Mouse (Mus musculus): ENCODE measurements around the gene Tbx19.

Gene Tbx19

DNA sequence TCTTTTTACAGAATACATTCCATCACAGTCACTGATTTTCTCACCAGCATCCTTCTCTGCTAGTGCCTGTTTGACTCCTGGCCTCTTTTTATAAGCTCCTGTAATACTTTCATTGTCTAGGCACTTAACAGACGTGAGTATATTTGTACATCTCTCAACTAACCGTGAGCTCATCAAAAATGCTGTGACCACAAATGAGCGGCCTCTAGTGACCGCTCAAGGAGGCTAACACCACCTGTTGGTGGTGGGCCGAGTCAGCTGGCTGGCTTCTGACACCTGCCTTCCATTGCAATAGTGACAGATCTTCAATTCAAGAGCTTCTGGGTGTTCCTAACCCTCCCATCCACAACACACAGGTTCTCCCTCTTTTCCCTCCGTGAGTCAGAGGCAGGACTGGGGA is 22.8 kb upstream of the Tbx19 start:
- DNase-seq: peak; percentile 83

DNA sequence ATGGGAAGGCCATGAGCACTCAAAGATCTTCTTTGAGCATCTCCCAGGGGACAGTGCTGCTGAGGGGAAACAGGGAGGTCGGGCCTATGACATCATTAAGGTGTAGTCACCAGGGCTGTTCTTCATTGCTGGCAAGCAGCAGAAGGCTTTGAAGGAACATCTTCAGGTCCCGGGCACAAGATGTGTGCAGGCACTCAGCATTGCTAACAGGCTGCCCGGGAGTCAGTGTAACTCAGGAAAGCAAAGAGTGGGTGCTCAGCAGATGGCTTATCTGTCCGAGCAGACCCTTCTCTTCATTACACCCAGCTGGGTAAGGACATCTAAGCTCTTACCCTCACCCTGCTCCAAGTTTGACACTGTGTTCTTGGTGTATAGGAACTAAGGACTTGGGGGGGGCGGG is 18.7 kb upstream of the Tbx19 start:
- DNase-seq: no peak

DNA sequence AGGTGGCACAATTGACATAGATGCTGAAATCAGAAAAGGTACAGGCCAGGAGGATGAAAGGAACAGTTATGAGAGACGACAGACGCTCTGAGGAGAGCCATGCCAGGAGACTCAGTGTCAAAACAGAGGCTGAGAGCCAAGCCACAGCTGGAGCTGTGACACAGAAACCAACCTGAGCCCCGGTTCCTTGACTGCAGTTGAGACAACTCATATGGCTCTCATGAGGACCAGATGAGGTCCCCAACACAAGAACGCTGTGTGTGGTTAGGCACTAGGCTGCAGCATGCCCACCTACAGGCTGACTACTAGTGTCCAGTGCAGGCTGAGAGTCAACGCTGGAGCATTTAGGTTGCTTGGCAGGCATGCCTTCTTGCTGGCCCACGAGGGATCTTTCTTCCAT is 17.5 kb upstream of the Tbx19 start:
- DNase-seq: no peak

DNA sequence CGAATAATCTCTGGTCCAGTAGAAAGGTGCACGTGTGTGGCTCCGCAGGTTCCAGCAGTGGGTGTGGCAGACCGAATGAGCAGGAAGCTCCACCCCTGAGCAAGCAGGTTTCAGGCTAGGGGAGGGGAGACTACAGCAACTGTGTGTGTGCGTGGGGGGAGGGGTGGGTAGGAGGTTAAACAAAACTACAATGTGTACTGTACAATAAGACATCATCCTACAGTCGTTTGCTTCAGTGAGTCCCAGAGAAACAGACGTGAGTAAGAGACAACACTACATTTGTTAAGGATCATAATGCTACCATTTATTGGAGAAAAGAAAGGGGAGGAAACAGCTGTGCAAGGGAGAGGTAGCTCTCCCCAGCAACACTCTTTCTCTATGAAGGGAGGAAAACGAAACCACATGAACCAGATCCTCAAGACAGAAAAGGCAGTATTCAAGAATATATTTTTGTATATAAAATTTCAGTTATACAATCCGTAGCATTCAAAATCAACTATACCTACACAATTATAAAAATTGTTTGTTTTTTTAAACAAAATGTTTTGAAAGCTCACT is 13.6 kb upstream of the Tbx19 start:
- DNase-seq: no peak

DNA sequence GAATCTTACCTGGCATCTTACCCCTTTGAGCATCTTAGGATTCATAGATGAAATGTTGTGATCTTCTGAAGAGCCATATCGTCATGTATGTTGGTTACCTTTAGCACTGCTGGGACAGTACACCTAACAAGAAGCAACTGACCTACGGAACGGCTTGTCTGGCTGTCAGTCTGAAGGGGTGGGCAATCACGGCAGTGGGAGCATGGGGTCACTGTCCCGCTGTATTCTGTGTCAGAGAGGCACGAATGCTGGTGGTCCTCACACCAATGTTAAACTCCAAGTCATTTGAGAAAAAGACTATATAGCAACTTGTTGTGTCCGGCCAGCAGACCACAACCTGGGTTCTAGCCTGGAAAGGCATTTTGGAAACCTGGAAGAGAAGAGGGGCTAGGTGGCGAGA is 10.7 kb upstream of the Tbx19 start:
- DNase-seq: no peak

DNA sequence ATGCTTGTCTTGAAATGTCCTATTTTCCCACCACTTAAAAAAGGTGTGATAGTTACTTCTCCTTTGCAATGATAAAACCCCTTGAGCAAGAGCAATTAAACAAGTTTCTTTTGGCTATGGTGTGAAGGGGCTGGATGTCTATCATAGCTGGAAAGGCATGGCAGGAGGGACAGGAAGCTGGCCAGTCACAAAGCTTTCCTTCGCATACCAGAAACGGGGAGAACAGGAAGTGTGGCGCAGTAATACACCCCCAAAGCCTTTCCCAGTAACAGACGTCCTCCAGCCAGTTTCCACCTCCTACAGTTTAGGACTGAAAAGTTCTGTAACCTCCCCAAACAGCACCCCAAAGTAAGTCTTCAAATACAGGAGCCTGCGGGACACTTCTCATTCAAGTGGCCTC is 9.6 kb upstream of the Tbx19 start:
- no peak for DNase-seq

DNA sequence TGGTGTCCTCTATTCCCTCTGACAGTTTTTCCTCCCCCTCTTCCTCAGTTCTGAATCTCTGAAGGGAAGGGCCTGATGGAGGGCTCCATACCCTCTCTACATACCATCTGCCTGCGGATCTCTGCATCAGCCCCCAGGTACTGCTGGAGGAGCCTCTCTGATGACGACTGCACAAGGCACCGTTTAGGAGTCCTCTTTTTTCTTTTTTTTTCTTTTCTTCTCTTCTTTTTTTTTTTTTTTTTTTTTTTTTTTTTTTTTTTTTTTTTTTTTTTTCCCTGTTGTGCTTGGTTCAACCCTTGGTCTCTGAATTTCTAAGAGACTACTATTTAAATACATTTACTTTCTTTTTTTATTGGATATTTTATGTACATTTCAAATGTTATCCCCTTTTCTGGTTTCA is 8.9 kb upstream of the Tbx19 start:
- DNase-seq: no peak

DNA sequence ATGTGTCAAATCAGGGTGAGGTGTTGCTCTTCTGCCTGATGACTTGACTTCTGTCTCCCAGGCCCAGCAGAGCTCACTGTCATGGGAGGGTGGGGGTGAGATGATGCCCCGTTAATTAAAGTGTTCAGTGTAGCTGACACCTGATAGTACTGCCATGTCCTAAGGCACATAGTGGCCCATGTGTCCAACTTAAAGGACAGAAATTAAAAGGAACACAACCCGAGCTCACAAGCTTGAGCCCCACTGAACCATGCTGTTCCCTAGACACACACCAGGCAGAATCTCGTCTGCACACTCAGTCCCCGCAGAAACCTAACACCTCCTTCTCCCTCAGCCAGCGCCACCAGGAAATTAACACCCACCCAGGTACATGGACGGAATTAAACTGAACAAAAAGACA is 4.3 kb upstream of the Tbx19 start:
- no peak for DNase-seq

DNA sequence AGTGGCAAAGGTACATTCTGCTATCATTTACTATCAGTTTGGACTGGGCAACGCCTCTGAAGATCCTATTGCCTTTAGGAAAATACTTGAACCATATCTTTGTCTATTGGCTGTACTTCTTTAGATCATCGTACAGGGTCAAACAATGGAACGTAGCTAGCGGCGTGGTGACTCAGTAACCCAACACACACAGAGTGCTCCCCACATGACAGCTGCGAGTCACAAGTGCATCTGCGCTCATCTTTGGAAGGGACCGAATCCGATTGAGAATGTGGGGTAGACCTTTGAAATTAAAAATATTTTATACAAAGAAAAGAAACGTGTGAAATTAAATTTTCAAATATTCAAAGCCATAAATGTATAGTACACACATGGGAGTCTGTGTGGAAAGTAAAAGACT is 1.7 kb downstream of the Tbx19 start:
- DNase-seq: no peak

DNA sequence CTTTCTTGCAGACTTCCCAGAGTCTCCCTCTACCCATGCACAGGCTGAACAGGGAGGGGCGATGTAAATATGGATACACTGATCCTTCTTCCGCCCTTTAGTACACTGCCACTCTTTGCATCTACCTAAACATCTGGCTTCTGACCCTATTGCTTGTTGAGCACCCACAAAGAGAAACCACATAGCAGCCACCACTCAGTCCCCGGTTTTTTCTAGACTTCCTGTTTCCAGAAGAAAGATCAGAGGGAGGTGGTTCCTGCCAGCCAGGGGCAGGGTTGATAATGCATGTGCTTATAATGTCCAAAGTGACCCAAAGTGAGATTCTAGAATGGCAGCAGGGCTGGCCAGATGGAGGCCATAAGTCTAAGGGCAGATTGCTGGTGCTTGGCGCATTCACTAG is 6.4 kb downstream of the Tbx19 start:
- DNase-seq: no peak

DNA sequence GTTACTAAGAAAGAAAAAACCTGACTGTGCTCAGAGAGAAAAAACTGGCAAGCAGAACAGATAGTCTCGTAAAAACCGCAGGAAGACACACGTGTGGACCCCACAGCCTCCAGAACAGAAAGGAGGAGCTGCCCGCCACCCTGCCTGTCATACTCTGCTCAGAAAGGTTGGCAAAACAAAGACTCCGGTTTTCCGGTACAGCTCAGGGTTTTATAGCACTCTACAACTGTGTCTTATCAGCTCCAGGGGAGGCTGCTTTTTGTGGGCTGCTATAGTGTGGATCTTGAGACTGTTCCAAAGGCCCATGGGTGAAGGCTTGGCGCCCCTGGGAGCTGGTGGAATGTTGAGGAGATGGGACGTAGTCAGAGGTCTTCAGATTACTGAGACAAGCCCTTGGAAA is 9.4 kb downstream of the Tbx19 start:
- no peak for DNase-seq

DNA sequence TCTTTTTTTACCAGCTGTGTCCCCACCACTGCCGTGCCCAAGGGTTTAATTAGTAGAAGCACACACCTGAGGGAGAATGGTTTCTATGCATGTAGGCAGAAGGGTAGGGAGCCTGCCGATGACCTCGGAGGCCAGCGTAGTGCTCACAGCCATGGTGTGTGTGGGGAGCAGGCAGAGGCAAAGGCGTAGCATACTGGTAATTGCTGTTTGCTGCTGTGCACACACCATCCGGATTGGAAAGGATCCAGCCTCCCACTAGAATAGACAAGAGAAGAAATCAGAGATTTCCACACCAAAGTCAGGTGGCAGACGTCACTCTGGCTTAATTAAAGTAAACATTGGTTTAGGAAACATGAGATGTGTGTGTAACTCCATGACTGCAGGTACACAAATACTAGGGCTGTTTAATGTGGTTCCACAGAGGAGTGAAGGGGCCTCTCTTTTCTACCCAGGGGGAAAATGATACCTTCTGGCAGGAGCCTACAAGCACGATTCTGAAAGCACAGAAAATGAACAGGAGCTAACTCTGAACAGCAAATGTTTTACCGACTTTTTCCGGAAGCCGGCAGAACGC is 18.1 kb downstream of the Tbx19 start:
- peak; percentile 4 for DNase-seq

DNA sequence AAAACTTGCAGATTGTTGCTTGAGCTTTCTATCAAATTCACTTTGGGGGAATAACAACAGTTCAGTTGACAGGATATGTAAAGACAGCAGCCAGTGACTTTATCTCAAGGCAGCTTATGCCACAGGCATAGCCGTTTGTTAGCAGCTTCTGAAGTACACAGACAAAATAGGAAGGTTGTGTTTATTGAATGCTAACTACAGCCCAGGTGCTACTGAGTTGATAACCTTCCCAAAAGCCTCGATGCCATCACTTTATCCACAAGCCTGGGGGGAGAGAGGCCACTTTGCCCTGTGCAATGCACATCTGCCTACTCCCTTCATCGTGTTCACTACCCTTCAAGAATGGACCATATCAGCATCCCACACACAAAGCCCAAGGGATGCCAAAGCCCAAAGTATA is 20.3 kb downstream of the Tbx19 start:
- DNase-seq: no peak

DNA sequence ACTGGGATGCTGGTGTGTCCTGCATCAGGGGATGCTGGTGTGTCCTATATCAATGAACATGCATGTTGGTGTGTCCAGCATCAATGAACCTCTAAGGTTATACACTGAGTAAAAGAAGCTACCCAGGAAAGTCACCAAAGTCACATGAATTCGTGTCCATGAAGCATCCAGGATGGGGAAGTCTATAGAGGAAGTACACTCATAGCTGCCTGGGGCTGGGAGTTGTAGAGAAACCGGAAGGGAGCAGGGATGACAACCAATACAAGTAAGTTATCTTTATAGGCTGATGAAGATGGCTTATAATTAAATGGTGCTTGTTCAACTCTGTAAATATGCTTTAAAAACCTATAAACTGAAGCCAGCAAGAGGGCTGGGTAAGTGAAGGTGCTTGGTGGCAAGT is 26.7 kb downstream of the Tbx19 start:
- DNase-seq: no peak

DNA sequence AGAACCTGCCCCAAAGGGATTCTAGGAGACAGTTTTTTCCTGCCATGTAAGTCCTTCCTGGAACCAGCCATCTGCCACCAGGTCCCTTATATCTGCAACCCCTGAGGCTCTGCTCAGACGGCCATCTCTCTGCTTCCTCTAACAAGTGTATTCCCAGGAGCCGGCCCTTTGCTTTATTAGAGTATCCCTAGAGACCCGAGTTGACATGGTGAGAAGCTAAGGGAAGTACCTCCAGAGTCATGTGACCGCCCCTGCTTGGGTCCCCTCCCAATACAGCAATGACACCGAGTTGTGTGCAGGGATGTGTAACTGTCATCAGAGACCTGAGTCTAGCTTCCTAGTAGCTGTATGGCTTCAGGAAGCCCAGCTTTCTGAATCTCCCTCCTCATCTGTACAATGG is 27.3 kb downstream of the Tbx19 start:
- DNase-seq: no peak

DNA sequence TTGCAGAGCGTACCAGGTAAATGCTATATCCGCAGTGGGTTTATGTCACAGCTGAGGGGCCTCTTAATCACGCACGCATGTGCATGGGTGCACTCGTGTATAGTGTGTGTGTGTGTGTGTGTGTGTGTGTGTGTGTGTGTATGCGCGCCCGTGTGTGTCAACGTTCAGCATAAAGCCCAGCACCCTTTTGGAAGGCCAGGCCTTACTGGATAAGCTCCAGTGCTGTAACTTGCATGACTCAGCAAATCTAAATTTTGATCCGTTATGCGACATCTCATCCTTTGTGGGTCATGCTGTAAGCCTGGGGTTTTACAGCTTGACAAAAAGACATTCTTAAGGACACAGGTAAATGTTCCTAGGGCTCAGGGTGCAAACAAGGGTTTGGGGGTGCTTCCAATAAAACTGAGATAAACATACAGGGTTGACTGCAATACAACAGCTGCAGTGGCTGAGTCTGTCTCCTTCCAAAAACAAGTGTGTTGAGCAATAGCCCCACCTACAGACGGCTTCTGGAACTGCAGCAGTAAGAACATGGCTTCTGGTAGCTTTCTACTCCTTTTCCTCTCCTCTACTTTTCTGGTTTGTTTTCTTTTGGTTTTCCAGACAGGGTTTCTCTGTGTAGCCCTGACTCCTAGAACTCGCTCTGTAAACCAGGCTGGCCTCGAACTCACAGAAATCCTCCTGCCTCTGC is 28.2 kb downstream of the Tbx19 start:
- peak; percentile 83 for DNase-seq

DNA sequence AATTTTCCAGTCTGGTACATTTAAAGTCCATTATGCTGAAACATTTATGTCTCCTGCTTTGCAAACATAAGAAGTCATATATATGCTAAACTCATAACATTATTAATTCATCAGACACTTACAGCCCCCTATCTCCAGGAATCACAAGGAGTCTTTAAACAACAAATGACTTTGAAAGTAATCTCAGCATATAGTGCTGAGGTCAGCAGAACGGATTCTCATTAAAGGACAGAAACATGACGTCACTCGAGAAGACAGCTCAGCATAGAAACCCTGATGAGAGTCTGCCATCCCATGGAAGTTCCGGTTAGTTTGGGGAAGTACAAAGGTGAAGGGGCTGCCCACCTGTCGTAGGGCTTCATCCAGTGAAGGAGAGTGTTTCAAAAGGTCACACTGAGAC is 31.0 kb downstream of the Tbx19 start:
- no peak for DNase-seq

DNA sequence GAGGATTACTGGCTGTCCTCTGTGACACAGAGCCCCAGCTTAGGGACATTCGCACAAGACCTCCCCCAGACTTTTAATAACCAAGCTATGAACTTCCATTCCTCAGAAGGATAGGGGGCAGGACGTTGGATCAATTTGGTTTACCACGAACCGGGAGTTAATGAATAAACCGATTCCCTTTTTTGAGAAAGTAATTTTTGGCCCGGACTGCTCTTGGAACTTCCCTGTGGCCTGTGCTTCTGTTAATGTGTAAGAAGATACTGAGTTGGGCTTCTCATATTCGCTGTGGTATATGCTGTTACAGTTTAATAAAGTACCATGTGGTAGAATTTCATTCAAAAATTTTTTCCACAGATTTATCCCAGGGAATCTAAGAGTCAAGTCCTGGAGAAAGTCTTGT is 39.5 kb downstream of the Tbx19 start:
- no peak for DNase-seq

DNA sequence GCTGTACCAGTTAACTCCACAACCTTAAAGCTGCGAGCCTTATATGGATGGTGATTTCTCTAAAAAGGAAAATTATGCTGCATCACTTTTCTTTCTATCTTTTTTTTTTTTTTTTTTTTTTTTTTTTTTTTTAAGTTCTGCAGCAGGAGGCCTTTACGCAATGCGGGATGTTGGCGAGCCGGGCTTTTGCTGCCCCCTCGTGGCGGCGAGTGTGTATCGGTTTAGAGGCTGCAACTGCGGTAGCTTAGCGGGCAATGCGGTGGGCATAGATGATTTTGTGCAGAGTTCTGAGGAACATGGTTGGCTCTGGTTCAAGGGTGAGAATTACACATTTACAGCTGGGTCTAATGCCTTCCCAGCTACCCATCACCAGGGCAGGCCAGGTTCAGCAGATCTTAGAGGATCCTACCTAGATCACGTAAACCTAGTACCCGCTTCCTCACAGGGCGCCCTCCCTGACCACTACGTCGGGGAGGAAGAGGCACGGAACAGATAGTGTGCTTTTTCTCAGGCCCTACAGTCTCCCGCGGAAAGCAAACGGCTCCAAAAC is 40.1 kb downstream of the Tbx19 start:
- peak; percentile 90 for DNase-seq

DNA sequence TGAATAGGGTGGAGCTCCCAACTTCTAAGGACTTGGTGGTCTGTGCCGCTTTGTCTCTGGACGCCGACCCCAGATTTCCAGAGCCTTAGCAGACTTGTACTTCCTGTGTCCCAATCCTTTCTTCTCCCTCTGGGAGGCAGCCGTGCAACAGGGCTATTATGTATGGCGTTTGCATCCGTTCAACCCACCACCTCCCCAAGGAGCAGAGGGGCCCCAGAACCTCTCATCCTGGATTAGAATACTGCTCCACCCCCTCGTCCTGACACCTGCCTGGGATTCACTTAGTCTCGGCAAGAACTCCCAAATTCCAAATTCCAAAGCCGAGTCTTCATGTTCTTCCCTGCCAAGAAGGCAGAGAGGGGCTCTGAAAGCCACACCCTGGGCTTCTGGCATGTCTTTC is 40.8 kb downstream of the Tbx19 start:
- DNase-seq: no peak

DNA sequence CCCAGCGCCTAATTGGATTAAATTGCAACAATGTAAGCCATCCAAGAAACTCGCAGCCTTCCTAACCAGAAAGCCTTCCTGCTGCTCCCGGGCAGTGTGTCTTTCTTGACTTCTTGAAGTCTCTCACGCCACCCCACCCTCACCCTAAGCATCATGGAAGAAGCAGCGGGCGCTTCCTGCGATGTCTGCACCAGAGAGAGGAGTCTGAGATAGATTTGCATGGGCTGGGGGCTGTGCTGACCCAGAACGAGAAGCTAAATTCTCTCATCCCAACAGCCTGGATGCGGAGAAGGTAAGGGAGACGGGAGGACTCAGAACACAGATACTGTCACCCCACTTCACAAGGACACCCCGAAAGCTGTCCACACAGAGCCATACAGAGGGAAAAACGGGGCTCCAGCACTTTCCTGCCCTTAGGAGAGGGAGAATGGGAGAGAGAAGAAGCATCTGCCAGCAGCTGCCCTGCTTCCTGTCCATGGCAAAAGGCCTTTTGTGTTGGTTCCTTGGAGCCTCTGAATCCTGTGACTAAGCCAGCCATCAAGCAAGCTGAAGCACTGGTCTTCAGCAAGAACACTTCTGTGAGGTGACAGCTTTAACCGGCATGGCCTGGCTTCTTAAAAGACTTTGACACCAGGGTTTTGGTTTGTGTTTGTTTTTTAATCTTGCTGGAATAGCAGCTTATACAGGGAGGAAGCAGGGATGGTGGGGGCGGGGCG is 41.4 kb downstream of the Tbx19 start:
- DNase-seq: no peak

DNA sequence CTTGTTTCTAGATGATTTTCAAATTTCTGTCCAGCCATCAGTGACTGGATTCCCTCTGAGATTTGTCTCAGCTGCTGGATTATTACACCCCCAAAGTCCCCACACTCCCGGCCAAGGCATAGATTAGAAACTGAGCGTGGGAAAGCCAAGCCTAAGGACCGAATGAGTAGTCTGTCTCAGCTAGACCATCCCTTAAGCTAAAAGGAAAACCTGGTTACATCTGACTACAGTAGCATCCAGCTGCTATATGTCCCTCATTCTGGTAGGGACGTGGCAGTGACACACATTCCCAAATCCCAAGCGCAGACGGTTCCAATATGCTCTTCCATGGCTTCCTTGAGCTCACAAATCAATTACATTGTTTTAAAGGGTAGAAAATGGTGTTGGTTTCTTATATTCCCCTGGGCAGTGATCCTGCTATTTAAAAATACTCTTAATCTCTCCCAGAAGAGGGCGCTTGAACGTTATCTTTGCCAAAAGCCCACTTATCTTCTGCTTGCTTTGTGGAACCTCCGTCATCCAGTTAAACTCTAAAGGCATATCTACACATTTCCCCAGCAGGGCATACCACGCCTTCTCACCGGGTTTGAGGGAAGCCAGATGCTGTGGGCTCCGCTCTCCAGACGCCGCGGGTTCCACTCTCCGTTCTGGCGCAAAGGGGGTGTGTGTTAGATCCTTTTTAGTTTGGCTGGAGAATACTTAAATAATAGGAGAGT is 46.0 kb downstream of the Tbx19 start:
- peak; percentile 62 for DNase-seq

DNA sequence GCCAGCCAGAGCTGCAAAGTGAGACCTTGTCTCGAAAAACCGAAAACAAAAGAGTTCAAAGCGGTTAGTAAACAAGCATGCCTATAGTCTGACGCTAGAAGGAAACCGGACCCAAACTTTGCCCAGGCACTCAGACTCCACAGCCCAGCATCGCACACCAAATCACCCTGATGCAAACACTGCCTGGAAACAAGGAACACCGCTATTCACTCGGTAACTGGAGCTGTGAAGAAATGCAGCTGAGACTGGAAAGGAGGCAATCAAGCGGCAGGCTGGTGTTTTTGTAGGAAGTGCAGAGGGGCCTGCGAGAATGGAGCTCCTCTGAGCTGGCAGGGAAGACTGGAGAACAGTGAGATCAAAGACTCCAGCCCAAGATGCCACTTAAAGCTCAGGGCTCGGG is 46.9 kb downstream of the Tbx19 start:
- no peak for DNase-seq

Measured in lung, postnatal 36 days (tissue).